Mouse (Mus musculus) midbrain, embryonic 16.5 days (tissue): ENCODE measurements around the gene Bmp8b. TPM values are rescaled to one million over a fixed set of nuclear protein-coding genes. Genes with fewer than 3 reads are reported as not detected.

ENCODE experiments used
- ATAC-seq: fragments of 200-750 bp; cut with Nextera tagmentation; 2 replicates; pipeline ENCODE4 v1.8.0; 2017; ENCODE audit warnings: moderate TSS enrichment
- H3K27ac ChIP-seq: fragments of 300-500 bp; sonication (generic); 2 replicates; pipeline ENCODE4 v1.5.1; 2014; ENCODE audit warnings: mild to moderate bottlenecking, low read length, mixed read lengths
- H3K27me3 ChIP-seq: fragments of 300-500 bp; sonication (generic); 2 replicates; pipeline ENCODE4 v1.6.1; 2014; ENCODE audit warnings: low read depth, low read length, mixed read lengths; ENCODE audit not compliant: control insufficient read depth, insufficient read depth
- H3K36me3 ChIP-seq: fragments of 300-500 bp; sonication (generic); 2 replicates; pipeline ENCODE4 v1.6.1; 2014; ENCODE audit warnings: mild to moderate bottlenecking, low read length, moderate library complexity, mixed read lengths; ENCODE audit not compliant: control insufficient read depth, insufficient read depth
- H3K4me1 ChIP-seq: fragments of 300-500 bp; sonication (generic); 2 replicates; pipeline ENCODE4 v1.6.1; 2014; ENCODE audit warnings: mild to moderate bottlenecking, low read length, mixed read lengths; ENCODE audit not compliant: control insufficient read depth, insufficient read depth
- H3K4me2 ChIP-seq: fragments of 300-500 bp; sonication (generic); 2 replicates; pipeline ENCODE4 v1.6.1; 2014; ENCODE audit warnings: mild to moderate bottlenecking, low read length, mixed read lengths
- H3K4me3 ChIP-seq: fragments of 300-500 bp; sonication (generic); 2 replicates; pipeline ENCODE4 v1.5.1; 2014; ENCODE audit warnings: low read depth, mild to moderate bottlenecking, low read length, moderate library complexity, mixed read lengths
- H3K9ac ChIP-seq: fragments of 300-500 bp; sonication (generic); 2 replicates; pipeline ENCODE4 v1.6.1; 2014; ENCODE audit warnings: low read depth, low read length, mixed read lengths
- H3K9me3 ChIP-seq: fragments of 300-500 bp; sonication (generic); replicated peaks from 2 replicates; pipeline ENCODE4 v1.6.1; 2014; ENCODE audit warnings: mild to moderate bottlenecking, low read length, mixed read lengths; ENCODE audit not compliant: control insufficient read depth, poor library complexity, severe bottlenecking
- WGBS: fragments of 180-500 bp; shearing (Covaris S2); extraction: QIAGEN DNeasy Blood & Tissue Kit; methylation state at CpG from one replicate; pipeline ENCODE4 v1.1.7; 2014; 5-methylcytosine and 5-hydroxymethylcytosine counted together
- polyA plus RNA-seq: library from polyadenylated mRNA; unstranded; fragments of >200 nt; fragmentation: Nextera tagmentation; extraction: Ambion mirVana; gene quantifications from 2 replicates; pipeline ENCODE4 v1.2.1, GENCODE M21; 2015

Bmp8b gene
- 0.44 and 0.51 TPM in 2 replicates for polyA plus RNA-seq

DNA sequence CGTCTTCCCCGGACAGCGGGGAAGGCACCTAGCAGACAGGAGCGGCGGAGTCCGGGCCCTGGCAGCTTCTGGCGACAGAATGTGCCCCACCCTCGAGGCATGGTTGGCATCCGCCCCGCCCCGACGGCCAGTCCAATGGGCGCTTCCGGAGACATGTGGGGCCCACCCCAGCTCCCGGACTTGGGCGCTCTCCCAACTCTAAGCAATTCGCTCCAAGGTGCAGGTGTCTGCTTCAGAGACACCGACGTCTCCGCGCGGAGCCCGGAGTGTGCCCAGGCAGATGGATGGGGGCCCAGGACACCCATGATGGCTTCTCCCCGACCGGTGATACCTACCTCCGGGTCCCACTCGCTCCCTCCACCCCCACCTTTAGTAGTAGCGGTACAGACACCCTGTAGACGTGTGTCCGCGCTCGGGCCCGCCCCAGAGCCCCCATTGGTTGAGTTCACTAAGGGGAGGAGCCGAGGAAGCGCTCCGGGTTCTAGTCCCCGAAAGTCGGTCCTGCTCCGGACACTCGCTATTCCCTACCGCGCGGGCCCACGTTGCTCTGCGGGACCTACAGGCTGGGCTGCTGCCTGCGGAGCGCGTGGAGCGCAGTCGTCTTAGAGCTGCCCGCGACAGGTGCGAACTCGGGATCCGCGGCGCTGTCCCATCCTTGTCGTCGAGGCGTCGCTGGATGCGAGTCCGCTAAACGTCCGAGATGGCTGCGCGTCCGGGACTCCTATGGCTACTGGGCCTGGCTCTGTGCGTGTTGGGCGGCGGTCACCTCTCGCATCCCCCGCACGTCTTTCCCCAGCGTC lies at the start of gene Bmp8b:
Gene Bmp8b (plus strand): TSS at position 515 of the 800 bp plus-strand sequence.
- H3K4me1 ChIP-seq, result peaks cover 6% of the 10 kb centered on the region; the same call in 1 of the 2 replicates
- no peak within 1 kb of the TSS for H3K27ac ChIP-seq
- H3K27me3 ChIP-seq, result peaks cover 28% of the 10 kb centered on the region
- H3K4me2 ChIP-seq, result peak within 1 kb of the TSS; percentile 58
- H3K9ac ChIP-seq, result peak within 1 kb of the TSS; percentile 13; the same call in 1 of the 2 replicates
- peak within 1 kb of the TSS; percentile 31 for H3K4me3 ChIP-seq
- WGBS, result 6% methylated on average over 74 of the region's 75 CpGs
- no peaks in the 10 kb centered on the region for H3K36me3 ChIP-seq
- no peaks in the 10 kb centered on the region for H3K9me3 ChIP-seq
- ATAC-seq, result peak; percentile 60

DNA sequence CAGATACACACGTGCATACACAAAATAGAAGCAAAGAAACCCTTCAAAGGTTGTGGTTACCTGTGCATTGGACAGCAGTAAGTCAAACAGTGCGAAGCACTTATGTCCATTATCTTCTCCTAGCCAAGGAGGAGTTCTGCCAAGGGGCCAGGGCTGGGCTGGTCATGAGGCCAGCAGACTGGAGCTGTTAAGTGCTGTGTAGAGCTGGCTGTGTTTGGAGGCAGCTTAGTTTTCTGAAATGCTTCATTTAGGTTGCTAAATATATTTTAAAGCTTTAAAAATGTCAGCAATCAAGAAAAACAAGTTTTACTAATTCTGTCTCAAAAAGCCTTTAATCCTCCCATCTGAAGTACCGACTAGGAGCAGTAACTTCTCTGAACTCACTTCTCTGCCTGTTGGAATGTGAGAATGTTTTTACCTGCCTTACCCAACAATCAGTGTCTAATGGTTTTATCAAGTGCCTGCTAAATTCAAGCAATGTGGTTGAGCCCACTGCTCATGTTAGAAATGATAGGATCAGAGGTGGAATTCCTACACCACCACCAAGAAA lies 48.3 kb upstream of the Bmp8b start:
- peaks cover 28% of the 10 kb centered on the region for H3K36me3 ChIP-seq

DNA sequence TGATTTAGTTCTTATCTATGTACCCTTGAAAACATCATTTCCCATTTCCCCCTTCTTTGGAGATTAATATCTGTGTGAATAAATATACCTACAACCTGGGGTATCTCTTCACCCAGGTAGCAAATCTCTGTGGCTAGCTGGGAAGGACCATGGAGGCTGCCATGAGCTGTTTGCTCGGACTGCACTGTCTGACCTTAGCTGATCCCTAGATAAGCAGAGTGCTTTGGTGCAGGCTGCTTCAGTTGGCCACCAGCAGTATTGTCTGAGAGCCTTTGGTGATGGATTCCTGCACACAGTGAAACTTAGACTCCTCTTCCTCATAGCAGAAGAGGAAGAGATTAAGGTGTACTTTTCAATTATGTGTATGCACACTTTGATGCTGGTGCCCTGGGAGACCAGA lies 47.0 kb upstream of the Bmp8b start:
- Histone ChIP-seq H3K9me3 (no peaks in the 10 kb centered on the region), H3K27ac (no peak overlapping the region), H3K27me3 (no peaks in the 10 kb centered on the region), H3K4me1 (peaks cover 9% of the 10 kb centered on the region), H3K4me2 (no peak overlapping the region), H3K36me3 (peaks cover 28% of the 10 kb centered on the region), H3K9ac (no peak overlapping the region), H3K4me3 (no peak overlapping the region)
- ATAC-seq, result no peak
- 76% methylated on average over 1 of the region's 1 CpGs for WGBS

More for the DNA sequence above, 48.3 kb upstream of the Bmp8b start:
- H3K27me3 ChIP-seq, result no peaks in the 10 kb centered on the region
- no peak overlapping the region for H3K4me3 ChIP-seq
- H3K4me1 ChIP-seq, result peaks cover 9% of the 10 kb centered on the region
- ATAC-seq, result no peak
- no peak overlapping the region for H3K4me2 ChIP-seq
- no peak overlapping the region for H3K9ac ChIP-seq
- no peaks in the 10 kb centered on the region for H3K9me3 ChIP-seq
- 93% methylated on average over 3 of the region's 3 CpGs for WGBS
- no peak overlapping the region for H3K27ac ChIP-seq

DNA sequence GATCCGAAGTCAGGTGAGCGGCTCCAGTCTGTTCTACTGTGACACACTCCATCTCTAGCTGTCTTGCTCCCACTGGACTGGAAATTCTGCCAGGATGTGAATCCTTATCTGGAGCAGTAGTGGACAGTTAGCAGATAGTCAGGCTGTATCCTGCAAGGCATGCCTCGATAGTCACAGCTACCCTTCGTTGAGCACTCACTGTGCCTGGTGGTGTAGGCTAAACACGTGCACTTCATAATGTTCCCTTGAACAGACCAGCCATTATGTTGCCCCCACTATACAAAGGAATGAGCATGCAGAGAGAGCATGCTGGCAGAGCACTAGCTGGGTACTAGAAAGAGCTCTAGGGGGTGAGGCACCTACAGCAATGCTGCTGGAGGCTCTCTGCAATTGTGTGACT lies 43.2 kb upstream of the Bmp8b start:
- H3K27ac ChIP-seq, result no peak overlapping the region
- H3K4me1 ChIP-seq, result no peaks in the 10 kb centered on the region
- H3K9ac ChIP-seq, result no peak overlapping the region
- no peak for ATAC-seq
- H3K4me3 ChIP-seq, result no peak overlapping the region
- no peaks in the 10 kb centered on the region for H3K27me3 ChIP-seq
- 62% methylated on average over 5 of the region's 5 CpGs for WGBS
- H3K36me3 ChIP-seq, result no peaks in the 10 kb centered on the region; the same call in 1 of the 2 replicates
- no peak overlapping the region for H3K4me2 ChIP-seq
- H3K9me3 ChIP-seq, result no peaks in the 10 kb centered on the region

DNA sequence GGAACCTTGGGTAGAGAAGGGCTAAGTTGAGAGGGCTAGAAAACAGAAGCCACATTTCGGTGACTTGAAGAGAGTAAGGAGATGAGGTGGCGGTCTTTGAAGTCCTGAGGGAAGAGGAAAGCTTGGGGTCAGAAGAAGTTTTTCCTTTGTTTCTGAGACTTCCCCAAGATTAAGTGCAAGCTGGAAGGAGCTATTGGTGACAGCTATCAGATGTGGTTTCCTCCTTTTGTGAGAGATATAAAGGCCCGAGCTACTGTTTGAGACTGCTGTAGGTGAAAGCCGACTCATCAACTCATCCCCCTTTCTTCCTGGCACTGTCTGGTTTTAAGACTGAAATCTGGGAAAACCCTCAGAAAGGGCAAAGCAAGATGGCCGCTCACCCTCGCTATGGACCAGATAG lies 36.3 kb upstream of the Bmp8b start:
- 88% methylated on average over 6 of the region's 6 CpGs for WGBS
- Histone ChIP-seq H3K27ac (no peak overlapping the region), H3K4me1 (peaks cover 4% of the 10 kb centered on the region; the same call in 1 of the 2 replicates), H3K9me3 (no peaks in the 10 kb centered on the region), H3K27me3 (no peaks in the 10 kb centered on the region), H3K4me2 (no peak overlapping the region), H3K4me3 (no peak overlapping the region), H3K36me3 (no peaks in the 10 kb centered on the region), H3K9ac (no peak overlapping the region)
- ATAC-seq, result no peak

DNA sequence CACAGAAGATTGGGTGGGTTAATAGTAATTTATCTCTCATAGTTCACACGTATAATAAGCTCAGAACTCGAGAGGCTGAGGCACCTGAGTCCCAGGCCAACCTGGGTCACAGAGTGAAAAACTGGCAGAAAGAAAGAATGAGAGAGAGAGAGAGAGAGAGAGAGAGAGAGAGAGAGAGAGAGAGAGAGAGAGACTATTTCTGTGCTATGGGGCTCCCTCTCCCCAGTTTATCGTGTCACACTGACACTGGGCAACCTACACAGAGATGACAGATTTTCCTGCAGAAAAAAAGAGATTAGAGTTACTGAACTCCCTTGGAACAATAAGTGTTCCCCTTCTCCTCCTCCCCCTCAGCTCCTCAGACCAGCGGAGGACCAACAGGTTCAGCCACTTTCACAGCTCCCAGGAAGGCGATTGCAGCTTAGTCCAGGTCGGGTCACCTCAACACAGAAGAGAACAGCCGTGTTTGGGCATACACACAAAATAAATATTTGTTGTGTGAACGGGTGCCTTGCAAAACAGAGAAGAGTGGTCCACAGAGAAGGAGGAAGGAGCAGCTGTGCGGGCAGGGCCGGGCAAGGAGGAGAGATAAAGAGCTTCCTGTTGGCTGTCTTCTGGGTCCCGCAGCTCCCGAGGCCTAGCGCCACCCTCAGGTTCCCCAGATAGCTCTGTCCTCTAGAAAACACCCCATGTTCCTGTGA lies 33.5 kb upstream of the Bmp8b start:
- Histone ChIP-seq H3K4me2 (no peak overlapping the region; the same call in 1 of the 2 replicates), H3K4me1 (peaks cover 4% of the 10 kb centered on the region; the same call in 1 of the 2 replicates)
- ATAC-seq, result no peak

DNA sequence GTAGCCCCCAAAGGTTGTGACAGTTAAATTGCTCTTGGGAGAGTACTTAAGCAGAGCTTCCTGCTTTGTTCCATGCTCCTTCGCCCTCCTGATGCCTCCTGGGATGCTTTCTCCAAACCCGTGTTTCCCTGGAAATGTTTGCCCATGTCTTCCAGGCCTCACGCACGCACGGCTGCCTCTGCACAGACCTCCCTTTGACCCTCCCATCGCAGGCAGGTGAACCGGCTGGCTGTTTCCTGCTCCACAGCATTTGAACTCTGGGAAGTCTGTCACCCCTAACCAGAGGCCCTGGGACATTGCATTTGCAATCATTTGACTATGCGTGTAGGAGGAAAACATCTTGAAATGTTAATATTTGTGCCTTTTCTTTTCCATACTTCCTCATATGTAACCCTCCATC lies 28.0 kb upstream of the Bmp8b start:
- Histone ChIP-seq H3K4me1 (no peaks in the 10 kb centered on the region), H3K4me2 (no peak overlapping the region), H3K27me3 (no peaks in the 10 kb centered on the region), H3K9ac (no peak overlapping the region), H3K36me3 (no peaks in the 10 kb centered on the region), H3K4me3 (no peak overlapping the region), H3K27ac (no peak overlapping the region), H3K9me3 (no peaks in the 10 kb centered on the region)
- 54% methylated on average over 8 of the region's 8 CpGs for WGBS
- no peak for ATAC-seq

More for the DNA sequence above, 33.5 kb upstream of the Bmp8b start:
- H3K9ac ChIP-seq, result 0 out of 2 replicates have a peak overlapping the region, but pooled peaks have one; percentile 6
- no peak overlapping the region for H3K27ac ChIP-seq
- no peaks in the 10 kb centered on the region for H3K36me3 ChIP-seq
- no peaks in the 10 kb centered on the region for H3K27me3 ChIP-seq
- H3K9me3 ChIP-seq, result no peaks in the 10 kb centered on the region
- H3K4me3 ChIP-seq, result no peak overlapping the region
- WGBS, result 15% methylated on average over 13 of the region's 13 CpGs

DNA sequence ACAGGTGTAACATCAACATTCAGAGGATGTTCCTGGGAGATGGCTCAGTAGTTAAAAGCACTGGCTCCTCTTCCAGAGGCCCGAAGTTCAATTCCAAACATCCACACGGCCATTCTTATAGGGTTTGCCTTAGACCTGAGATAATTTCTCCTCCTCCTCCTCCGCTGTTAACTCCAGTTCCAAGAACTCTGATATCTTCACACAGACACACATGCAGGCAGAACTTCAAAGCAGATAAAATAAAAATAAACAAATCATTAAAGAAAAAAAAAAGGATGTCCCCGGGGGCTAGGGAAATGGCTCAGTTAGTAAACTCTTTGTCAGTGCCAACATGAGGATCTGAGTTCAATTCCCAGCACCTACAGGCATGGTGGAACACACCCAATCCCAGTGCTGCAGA lies 26.7 kb upstream of the Bmp8b start:
- Histone ChIP-seq H3K9ac (no peak overlapping the region), H3K27ac (no peak overlapping the region), H3K4me2 (no peak overlapping the region), H3K27me3 (no peaks in the 10 kb centered on the region), H3K4me3 (no peak overlapping the region), H3K4me1 (no peaks in the 10 kb centered on the region), H3K9me3 (no peaks in the 10 kb centered on the region), H3K36me3 (no peaks in the 10 kb centered on the region)
- 85% methylated on average over 4 of the region's 4 CpGs for WGBS
- ATAC-seq, result no peak

DNA sequence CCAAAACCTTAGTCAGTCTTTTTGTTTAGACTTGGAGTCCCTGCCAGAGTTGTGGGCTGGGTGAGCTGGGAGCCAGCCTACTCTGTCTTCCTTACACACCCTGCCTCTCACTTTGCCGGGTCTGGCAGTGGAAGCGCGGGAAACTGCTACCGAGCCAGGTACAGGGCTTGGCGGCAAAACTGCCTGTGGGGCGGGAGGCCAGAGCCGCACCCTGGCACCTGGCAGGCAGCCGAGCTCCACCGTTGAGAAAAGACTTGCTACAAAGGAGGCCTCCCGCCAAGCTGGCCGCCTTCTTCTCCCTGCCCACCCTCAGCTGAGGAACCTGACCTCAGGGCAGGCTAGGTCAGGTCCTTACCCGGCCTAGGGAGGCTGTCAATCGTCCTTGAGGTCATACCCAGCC lies 24.2 kb upstream of the Bmp8b start:
- 45% methylated on average over 11 of the region's 13 CpGs for WGBS
- Histone ChIP-seq H3K9ac (no peak overlapping the region), H3K4me1 (no peaks in the 10 kb centered on the region), H3K36me3 (no peaks in the 10 kb centered on the region), H3K27me3 (no peaks in the 10 kb centered on the region), H3K27ac (no peak overlapping the region), H3K4me2 (no peak overlapping the region), H3K4me3 (no peak overlapping the region), H3K9me3 (no peaks in the 10 kb centered on the region)
- ATAC-seq, result no peak
